Mouse (Mus musculus): ENCODE results near the gene Kif6.

Gene Kif6

DNA sequence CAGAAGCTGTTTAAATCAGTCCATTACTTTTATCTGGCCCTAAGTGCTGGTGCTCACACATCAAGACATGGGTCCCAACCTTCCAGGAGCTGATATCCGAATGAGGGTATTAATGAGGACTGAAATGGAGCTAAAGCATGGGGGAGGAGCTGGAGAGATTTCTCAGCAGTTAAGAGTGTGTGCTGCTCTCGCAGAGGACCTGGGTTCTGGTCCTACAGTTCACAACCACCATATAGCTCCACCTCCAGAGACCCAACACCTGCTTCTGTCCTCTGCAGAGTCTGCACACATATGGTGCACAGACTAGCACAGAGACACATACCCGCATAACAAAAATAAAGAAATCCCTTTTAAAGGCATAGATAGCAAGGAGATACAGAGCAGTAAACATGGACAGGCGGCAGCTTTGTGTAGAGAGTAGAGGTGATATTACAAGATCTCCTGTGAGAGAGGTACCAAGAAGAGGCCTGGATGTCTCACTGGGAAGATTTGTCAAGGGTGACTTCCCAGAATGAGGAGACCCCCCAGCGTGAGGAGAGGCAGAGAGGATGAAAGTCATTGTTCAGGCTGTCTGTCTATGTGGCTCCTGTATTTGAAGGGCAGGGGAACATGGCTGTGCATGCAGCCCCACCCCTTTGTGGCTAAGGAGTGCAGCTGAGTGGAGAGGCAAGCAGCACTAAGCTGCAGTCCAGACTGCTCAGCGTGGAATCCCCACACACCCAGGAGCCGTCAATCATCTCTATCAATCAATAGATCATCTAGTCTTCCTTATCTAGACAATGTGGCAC lies 173.4 kb downstream of the Kif6 start:
- no peak for DNase-seq (ENCODE audit: low spot score in 2 of 2)

DNA sequence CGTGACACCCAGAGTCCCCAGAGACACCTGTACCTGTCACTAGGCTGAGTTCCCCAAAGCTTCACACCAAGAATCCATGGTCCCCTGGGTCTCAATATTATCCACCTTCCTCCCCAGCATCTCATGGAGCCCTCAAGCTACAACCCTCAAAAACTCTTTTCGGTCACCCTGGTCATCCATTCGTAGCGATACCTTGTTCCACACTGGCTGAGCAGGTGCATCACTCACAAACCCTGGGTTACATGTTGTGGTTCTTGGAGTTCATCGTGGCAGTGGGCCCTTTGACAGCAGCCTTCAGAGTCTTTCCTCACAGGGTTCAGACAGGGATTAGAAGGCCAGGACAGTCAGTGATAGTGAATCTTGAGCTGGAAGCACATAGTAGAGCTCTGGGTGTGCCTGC lies 176.6 kb downstream of the Kif6 start:
- DNase-seq (ENCODE audit: low spot score in 2 of 2) = no peak

DNA sequence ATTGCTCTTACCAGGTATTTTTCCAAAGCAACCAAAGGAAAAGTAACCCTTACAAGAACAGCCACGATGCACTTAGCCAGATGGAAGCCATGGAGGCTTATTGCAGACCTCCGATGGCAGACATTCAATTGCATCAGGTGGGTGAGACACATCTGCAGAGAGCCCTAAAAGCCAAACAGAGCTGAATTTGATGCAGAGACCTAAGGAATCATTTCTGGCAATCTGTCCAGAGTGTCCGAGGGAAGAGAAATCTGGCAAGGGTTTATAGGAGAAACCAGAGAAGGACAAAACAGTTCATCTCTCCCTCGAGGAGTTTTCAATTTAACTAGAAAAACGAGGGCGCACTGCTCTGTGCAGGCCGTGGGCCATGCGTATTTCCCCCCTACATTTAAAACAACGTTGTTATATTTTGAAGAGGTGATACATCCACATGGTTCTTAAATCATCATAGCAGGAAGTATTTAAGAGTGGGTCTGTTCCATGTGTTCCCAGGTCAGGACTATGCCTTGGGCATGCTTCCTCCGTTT lies 177.3 kb downstream of the Kif6 start:
- no peak for DNase-seq (ENCODE audit: low spot score in 2 of 2)

DNA sequence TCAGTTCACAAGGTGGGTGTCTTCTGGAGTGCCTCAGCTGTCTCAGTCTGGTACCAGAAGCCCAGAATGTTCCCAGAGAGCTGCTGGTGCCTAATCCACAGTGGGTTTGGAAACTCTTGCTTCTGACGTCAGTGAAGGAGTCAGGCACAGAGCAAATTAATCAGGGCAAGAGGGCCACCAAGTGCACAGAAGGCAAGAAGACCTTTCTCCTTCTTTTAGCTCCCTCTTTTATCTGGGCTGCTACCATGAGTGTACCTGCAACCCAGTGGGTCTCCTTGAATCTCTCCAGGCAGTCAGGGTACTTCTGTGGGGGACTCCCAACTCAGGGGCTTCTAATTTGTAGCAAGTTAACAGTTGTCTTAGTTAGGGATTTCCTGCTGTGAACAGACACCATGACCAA lies 178.0 kb downstream of the Kif6 start:
- no peak for DNase-seq (ENCODE audit: low spot score in 2 of 2)

DNA sequence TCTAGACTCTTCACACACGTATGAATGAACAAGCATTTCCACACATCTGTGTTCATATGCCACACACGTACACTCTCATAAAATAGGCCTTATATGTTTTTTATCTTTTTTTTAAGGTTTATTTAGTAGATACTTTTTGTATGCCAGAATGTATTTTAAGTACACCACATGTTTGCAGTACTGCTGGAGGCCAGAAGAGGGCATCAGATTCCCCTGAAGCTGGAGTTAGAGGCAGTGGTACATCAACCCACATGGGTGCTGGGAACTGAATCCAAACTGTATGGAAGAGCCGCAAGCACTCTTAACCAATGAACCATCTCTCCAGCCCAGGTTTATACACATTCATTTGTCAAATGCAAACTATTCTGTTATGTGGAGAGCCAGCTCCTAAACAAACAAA lies 179.0 kb downstream of the Kif6 start:
- no peak for DNase-seq (ENCODE audit: low spot score in 2 of 2)

DNA sequence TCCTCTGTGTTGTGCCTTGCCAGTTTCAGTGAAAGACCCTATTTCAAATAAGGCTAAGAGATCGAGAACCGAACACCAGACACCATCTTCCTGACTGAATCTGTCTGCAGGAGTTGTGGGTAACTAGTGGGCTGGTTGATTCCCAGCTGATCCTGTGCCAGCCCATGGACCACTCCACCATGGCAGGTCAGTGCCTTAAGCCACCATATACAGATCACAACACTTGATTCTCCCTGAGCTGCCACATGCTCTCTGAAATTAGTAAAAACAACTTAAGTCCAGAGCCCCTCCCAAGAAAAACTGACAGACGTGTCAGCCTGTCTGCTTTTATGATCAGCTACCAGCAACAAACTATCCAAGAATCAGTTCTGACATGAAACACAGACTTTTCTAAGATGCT lies 180.3 kb downstream of the Kif6 start:
- DNase-seq (ENCODE audit: low spot score in 2 of 2) = no peak

DNA sequence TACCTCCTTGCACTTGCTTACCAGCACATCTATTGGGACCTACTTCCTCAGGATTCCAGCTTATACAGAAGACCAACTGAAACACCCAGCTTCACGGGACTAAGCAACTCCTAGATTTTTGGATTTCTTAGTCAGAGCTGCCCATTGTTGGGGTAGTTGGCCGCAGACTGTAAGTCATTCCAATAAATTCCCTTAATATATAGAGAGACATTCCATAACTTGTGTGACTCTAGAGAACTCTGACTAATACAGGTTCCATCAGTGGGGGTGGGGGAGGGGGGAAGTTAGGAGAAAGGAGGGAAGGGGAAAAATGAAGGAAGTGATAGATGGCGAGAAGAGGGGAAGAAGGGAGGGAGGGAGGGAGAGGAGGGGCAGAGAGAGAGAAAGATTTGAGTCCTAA lies 181.2 kb downstream of the Kif6 start:
- no peak for DNase-seq (ENCODE audit: low spot score in 2 of 2)

DNA sequence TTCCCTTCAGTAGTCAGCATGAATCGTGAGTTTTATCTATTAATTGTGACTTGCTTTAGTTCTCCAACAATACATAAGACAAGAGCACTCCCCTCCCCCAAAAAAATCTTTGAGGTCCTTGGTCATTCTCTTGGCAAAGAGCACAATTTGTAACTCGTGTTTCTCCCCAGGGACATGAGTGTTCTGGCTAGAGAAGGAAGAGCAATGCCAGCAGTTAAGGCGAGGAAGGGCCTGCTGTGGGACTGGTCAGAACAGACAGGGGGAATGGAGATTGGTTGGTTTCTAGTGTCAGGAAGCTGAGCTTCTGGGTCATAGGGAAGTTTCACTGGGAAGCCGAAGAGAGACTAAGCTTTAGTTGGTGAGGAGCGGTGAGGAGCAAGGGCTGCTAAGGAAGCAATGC lies 184.2 kb downstream of the Kif6 start:
- DNase-seq (ENCODE audit: low spot score in 2 of 2) = no peak

DNA sequence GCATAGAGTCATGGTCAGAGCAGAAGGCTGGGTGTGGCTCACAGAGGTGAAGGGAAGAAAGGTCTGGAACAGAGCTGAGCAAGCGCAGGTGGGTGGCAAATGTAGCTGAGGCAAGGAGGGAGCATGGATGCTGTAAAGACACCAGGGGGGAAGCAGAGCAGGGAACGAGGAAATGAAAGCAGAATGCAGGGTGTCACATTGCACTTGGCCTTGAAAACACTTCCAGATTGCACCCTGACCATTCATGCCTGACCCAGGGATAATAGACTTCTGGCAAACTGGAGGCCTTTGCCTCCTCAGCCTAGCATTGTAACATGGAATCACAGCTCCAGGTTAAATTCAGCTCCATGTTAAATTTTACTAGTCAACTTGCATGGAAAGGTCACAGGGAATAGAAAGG lies 185.2 kb downstream of the Kif6 start:
- no peak for DNase-seq (ENCODE audit: low spot score in 2 of 2)

DNA sequence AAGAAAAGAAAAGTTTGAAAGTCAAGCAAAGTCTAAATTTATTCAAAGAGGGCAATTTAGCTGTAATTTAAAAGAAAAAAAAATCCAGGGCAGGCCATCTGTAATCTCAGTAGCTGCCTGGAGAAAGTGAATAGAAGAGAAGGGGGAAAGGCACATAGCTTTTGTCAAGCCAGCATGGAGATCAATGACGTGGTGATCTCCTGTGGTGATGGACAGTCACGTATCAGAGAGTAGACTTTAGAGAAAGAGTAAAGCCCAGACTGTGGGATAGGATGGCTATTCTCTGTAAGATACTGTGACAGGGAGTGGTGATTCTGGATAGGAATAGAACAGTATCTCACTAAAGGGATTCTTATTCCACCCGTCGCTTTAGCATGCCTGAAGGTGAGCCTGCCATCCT lies 192.5 kb downstream of the Kif6 start:
- DNase-seq (ENCODE audit: low spot score in 2 of 2) = no peak

DNA sequence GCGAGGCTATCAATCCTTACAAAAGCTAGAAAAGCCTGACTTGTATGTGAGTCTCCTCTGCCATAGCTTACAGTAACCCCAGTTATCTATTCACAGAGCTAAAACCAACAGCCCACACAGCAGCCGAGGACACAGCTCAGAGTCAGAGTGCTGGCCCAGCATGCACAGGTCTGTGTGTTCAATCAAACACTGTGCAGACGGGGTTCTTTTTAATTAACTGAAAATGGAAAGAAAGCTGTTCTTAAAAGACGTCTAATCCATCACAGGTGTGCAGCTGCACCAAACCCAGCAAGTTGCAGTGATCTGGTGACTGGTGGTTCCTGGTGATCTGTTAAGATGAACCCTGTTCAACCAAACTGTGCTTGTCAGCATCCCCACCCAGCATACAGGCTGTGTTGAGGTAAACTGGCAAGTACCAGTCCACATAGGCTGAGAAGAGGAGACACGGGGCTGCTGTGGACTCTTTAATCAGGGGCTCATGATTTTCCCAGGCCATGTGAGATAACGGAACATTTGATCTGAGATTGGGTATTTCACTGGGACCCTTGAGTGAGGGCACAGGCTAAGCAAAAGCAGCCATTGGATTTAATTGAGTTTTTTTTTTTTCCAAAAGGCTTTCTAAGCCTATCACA lies 193.9 kb downstream of the Kif6 start:
- DNase-seq (ENCODE audit: low spot score in 2 of 2) = no peak

DNA sequence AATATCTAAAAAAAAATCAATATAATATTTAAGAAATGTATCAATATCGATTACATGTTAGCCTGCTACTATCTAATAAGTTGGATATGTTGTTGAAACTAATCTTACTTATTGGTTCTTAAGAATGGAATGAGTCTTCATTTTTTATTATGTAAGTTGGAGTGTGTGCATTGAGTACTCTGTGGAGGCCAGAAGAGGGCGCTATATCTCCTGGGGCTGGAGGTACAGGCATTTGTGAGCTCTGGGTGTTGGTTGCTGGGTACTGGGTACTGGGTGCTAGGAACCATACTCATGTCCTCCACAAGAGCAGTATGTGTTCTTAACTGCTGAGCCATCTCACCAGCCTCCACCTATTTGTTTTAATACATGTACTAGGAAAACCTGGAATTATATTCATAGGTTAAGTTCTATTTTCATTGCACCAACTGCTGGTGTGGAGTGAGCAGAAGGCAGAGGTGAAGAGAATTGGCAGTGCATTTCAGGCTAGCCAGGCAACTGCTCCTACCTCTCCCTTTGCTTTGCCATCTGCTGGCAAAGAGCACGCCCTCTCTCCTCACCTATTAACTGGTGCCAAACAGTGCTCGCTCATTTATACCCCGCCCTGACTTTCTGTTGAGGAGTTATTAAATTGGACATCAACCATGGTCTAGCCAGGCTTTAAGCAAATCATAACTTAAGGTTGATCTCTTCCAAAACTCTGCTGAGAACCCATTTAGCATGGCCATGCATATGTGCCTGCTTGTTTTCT lies 199.1 kb downstream of the Kif6 start:
- no peak for DNase-seq (ENCODE audit: low spot score in 2 of 2)

DNA sequence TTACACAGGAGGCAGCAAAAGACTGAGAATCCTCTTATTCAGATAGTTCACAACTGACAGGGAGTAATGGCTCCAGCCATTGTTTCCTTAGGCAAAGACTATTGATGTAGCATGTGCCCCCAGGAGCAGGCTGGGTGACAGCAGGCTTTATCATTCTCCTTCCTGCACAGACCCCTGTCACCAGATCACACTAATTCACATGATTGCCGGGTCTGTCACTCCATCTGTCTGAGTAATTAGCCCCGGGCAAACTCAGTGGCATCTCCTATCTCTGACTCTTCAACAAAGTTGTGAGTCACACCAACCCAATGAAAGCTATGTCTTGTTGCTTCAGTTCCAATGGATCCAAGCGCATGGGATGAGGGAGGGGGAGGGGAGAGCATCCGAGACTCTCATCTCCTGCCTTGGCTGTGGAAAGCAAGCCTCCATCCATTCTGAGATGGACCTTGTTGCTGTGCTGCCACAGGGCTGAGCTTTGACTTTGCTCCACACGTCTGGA lies 201.2 kb downstream of the Kif6 start:
- no peak for DNase-seq (ENCODE audit: low spot score in 2 of 2)

DNA sequence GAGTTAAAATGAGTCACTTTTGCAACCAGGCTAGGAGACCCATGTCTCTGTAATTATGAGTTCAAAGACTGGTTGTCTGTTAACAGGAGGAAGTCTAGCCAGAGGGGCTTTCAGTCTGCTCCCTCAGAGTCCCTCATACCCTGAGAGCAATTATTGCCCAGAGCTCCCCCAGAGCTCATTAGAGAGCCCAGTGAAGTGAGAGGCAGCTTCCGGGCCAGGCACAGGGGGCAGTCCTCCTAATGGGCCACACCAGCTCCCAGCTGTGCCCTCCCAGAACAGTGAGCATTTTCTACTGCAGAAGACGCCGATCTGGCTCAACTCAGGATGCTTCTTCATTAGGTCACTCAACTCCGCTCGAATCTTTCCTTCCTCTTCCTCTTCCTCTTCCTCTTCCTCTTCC lies 201.8 kb downstream of the Kif6 start:
- DNase-seq (ENCODE audit: low spot score in 2 of 2) = no peak

DNA sequence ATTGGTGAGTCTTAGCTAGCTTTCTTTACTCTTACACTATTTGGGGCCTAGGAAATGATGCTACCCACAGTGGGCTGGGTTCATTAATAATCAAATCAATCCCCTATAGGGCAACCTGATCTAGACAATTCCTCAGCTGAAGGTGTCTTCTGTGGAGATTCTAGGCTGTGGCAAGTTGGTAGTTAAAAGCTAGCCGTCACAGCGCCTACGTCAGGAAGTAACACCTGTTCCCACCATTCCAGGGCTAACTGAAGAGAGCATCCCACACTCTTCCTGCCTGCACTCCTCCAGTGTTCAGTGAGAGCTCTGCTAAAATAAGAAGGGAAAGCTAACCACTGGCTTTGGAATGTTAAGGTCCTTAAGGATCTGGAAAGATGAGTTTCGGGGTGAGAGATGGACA lies 205.3 kb downstream of the Kif6 start:
- peak in 1 of 2 experiments; percentile 14 for DNase-seq (ENCODE audit: low spot score in 2 of 2)

DNA sequence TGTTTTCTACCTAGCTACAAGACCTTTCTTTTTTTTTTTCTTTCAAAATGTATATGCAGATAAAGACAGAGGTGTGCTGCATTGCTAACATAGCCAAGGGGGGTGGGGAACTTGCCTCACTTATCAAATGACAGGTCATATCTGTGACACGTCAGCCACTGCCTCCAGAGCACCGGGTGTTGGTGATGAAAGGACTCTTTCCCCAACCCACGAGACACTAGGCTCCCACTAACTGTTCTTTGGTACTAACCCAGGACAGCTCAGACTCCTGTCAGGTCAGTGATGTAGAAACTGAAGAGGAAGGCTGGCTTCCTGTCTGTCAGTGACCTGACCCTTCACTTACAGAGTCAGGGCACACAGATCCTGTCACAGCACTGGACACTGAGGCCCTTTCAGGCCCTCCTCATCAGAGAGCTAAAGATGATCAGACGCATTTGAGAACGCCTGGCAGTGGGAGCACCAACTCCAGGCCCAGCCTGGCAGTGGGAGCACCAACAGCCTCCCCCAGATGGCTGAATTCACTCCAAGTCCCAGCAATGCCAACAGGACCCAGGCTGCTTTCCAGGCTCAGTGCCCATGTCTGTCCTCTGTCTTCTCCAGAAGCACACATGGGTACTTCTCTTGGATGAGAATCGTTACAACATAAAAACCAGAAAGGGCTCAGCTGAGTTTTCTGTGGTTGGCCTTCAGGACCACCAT lies 209.4 kb downstream of the Kif6 start:
- DNase-seq (ENCODE audit: low spot score in 2 of 2) = no peak

DNA sequence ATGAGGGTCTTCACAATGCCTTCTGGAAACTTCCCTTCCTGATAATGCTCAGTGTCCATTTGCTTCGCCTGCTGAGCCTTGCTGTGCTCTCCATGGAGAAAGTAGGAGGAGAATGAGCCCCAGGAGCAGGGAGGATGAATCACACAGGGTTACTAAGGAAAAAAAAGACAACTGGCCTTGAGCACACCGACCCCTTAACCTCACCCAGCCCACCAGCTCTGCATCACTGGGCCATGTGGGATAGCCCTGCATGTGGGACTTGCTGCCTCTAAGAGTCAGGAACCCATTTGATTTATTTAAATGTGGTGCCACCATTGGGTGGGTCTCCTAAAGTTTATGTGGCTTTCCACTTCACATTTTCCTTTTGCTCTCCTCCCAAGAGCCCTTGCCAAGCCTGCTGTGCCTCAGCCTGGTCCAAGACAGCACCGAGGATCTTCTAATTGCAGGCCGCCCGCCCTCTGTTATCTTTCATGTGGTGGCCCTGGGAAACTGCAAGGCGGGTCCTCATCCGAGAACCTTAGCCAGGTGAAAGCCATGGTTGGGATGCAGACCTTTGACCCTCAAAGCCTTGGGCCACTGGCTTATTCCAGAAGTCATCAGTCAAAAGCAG lies 210.0 kb downstream of the Kif6 start:
- no peak for DNase-seq (ENCODE audit: low spot score in 2 of 2)

DNA sequence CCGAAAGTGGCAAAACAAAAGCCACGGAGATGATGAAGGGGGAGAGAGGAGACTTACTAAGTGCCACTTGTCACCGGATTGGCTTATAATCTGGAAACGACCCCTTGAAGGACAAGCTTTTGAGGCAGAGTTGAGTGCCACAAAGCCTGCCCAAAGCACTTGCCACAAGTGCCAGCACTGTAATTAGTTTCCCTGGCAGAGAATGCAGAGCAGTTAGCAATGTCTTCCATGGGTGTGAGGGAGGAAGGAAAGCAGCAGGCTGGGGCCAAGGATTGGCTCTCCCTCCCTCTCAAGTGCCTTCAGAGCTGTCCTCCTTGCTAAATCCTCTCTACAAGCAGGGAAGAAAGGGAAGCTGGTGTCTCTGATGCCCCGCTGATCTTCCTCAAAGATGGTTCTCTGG lies 210.9 kb downstream of the Kif6 start:
- DNase-seq (ENCODE audit: low spot score in 2 of 2) = no peak

DNA sequence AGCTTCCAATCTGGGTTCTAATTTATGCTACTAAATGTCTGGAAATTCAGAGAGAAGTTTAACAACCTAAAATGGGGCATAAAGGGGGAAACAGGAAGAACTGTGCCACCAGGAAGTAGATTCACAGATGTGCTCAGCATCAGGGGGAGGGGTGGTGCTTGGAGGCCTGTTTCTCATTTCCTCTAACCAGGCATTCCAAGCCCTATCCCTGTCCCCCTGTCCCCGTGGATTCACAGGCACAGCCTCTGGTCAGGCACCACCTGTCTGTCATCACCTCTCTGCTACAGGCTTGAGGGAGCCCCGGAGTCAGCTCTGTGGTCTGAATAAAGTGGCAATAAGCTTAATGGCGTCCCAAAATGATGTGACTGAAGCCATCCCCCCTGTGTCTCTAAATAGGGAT lies 216.8 kb downstream of the Kif6 start:
- DNase-seq (ENCODE audit: low spot score in 2 of 2) = no peak

DNA sequence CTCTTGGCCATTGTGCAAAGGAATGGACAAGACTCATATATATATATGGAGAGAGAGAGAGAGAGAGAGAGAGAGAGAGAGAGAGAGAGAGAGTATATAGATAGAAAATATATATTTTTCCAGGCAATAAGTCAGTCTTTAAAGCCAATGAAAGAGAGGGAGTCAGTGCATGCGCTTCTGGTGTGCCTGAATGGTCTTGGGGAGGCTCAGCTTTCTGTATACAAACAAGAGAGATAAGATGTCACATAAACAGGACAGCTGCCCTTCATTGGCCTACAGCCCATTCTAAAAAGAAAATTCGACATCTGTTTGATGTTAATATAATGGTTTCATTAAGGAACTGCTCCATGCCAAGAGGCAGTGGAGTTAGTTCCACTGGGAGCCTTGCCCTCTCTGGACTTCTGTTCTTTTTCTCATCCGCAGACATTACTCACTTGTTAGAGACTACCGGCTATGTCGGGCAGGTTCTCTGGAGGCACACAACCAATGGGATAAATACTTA lies 219.2 kb downstream of the Kif6 start:
- DNase-seq (ENCODE audit: low spot score in 2 of 2) = no peak

DNA sequence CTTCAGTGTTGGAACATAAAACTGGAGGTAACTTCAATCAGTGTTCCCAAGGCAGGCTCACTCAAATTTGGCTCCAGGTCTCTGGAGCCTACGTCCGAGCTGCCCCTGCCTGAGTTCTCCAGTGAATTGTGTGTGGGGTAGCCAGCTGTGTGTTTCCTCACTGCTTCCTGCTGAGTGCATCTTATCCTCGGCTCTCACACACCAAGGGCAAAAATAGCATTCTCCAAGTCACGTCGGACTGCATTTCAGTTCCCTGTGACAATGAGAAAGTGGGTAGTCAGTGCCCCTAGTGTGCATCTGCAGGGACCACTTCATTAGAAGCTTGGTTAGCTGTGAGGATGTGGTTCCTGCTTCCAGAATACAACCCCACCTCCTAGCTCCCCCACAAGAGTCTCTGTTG lies 222.5 kb downstream of the Kif6 start:
- DNase-seq (ENCODE audit: low spot score in 2 of 2) = no peak
